Mouse (Mus musculus) lung, adult 18-20 months (tissue): ENCODE measurements at regions not wholly inside any gene's neighbourhood (a gene's known extent, or its start where the extent isn't known, plus 50 kb on each side); places are given as distances from the start of the nearest gene placed in this dataset.
A peak's percentile ranks its signal among the peaks of the same experiment; 100 is the strongest.

Experiments
- DNase-seq, 2 experiments: peaks; one replicate each; pipeline ENCODE4 v3.0.0; 2022; ENCODE audit warnings: mixed read lengths in 2 of 2

GRCm38 (mm10) chr3:38254896-38255295 lies 229.7 kb downstream of the Ankrd50 start:
- peak; percentile 66 to 71 for DNase-seq

- DNase-seq: no peak
These were observed 233.1 kb downstream of the Ankrd50 start for GRCm38 (mm10) chr3:38251592-38251991.

DNA sequence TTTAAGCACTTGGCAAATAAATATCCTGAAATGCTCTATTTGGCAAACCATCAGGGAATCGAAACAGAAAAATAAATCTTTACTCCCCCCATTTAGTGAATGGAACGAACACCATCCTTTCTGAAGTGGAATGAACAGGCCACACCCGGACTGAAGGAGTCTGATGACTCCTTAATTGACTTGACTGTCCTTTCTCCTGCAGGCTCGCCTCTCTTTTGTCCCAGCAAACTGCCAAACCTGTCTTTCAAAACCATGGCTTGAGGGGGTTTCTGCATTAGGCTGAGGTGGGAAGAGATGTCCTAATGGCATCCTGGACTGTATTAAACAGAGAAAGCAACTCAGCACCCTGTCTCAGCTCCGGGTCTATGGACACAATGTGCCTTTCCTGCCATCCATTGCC lies 234.1 kb downstream of the Ankrd50 start:
- DNase-seq: no peak

DNA sequence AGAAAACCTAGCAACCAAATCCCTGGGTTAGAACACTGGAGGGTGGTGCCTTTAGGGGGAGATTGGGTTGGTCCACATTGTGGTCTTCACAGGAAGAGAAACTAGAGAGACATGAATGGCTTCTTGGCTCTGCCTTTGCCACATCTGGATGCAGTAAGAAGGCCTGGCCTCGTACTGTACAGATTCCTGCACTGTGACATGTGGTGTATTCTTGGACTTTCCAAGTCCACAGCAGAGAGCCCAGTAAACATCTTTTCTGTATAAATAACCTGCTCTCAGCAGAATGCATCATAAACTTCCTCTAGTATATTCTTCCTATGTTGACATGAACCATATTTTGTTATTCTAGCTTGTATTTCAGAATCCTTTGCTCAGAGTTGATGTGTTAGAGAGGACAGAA lies 235.7 kb downstream of the Ankrd50 start:
- no peak for DNase-seq

DNA sequence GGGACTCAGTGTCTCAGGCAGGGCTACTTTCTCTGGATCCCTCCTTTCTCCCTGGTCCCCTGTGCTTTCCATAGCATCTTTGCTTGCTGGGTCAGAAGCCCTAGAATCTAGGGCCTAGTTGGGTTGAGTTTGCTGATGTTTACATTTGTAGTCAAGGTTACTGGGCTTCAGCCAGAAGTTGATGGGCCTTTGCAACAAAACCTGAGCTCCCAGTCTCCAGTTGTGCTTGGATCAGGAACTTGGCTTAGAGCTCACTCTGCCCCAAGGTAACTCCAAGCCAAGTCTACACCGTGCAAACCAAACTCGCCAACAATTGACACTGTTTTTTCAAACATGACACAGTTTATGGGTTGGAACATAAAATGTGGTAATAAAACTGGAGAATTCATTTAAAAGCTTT lies 238.2 kb downstream of the Ankrd50 start:
- peak in 1 of 2 experiments; percentile 15 for DNase-seq

DNA sequence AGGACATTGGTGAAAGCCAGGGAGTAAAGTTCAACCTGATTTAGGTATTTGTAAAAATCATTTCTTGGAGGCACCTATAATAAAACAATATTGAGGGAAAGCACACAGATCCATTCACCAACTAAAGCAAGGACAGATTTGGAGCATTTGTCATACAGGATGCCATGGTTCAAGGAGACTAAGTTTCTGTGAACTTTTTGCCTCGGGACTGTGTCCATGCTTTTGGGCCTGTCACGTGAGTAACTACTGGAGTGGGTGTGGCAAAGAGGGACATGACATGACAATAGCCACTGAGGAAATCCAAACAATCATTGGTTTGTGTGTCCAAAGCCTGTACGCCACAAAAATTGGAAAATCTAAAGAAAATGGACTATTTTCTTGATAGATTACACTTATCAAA lies 241.4 kb downstream of the Ankrd50 start:
- no peak for DNase-seq

DNA sequence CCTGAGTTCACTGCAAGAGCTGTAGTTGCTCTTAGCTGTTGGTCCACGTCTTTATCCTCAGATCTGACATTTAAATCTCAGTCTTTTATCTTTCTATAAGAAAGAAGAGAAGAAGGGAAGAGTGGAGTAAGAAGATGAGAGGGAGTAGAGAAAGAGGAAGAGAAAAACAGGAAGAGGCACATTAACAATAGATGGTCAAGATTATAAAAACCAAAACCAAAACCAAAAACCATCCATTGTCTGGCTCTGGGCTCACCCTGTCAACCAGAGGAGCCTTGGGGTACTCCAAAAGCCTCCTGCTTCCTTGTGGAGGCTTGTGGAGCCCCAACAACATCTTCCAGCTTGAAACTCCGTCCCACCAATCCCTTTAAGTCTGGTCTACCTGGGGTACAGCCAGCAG lies 247.0 kb downstream of the Ankrd50 start:
- DNase-seq: no peak

DNA sequence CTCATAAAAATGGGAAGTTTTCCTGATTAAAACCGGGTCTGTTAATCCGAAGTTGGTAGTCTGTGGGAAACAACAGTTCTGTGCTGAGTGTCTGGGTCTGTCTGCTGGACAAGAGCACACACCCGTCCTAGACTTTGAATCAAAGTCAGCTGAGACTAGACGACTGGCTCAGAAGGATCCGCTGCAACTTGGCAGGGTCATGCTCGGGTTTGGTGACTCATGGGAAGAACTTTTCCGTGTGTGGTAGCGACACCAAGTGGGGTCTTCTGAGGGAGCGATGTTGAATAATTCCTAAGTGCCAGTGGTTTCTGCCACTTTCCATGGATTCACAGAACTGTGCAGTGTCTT lies 248.9 kb downstream of the Ankrd50 start:
- DNase-seq: no peak

DNA sequence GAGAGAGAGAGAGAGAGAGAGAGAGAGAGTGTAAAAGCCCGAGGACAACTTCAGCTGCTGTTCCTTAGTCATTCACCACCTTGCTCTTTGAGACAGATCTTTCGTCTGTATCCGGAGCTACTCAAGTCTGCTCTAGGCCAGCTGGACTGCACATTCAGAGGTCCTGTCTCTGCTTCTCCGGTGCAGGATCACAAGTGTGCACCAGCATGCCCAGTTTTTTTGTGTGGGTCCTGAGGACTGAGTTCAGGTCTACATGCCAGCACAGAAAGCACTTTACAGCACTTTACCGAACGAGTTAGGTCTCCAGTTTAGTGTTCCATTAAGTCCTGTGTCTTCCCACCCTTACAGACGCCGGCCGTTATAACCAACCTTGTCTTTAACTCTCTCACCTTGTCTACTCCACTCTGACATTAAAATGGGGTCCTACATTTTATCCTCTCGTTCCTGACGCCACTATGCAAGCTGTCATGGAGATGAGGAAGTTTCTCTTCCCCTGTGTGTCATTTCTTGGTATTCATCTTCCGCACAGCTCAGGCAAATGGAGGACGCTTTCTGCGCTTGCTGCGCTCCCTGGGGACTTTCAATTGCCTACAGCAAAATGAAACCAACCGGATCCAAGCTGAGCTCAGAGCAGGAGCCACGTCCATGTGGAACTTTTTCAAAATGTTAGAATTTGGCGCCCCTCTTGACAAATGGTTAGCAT lies 249.5 kb downstream of the Ankrd50 start:
- no peak for DNase-seq

DNA sequence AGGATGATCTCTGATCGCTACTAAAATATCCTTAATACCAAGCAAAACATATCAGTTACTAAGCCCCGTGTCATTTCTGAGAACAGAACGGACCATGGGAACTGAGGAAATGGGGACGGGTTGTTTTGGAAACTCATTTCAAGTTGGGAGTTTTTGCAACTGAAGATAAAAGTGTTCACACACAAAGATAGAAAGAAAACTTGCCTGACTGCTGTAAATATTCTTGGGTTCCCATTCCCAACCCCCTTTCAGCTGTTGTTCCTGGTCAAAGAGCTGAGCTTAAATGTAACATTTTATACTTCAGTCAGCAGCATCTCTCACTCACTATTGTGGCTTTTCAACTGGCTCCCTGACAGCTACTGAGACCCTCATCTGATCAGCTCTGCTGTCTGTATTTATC lies 250.1 kb downstream of the Ankrd50 start:
- DNase-seq: no peak

DNA sequence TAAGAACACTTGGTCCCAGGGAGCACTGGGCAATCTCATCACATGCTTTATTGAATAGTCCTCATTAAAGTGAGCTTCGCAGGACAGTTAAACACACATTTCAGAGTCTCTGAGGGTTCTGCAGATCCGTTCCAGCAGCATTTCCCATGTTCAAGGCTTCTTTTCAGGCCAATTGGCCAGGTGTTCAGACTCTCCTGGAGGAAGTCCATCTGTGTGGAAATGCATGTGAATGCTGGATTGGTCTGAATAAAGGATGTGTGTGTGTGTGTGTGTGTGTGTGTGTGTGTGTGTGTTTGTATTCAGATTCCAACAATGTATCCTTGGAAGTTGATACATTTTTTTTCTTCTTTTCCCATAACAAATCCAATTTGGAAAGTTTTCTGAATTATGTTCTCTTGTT lies 250.6 kb downstream of the Ankrd50 start:
- DNase-seq: no peak

- DNase-seq: no peak
These were observed 251.6 kb downstream of the Ankrd50 start for GRCm38 (mm10) chr3:38233091-38233490.

DNA sequence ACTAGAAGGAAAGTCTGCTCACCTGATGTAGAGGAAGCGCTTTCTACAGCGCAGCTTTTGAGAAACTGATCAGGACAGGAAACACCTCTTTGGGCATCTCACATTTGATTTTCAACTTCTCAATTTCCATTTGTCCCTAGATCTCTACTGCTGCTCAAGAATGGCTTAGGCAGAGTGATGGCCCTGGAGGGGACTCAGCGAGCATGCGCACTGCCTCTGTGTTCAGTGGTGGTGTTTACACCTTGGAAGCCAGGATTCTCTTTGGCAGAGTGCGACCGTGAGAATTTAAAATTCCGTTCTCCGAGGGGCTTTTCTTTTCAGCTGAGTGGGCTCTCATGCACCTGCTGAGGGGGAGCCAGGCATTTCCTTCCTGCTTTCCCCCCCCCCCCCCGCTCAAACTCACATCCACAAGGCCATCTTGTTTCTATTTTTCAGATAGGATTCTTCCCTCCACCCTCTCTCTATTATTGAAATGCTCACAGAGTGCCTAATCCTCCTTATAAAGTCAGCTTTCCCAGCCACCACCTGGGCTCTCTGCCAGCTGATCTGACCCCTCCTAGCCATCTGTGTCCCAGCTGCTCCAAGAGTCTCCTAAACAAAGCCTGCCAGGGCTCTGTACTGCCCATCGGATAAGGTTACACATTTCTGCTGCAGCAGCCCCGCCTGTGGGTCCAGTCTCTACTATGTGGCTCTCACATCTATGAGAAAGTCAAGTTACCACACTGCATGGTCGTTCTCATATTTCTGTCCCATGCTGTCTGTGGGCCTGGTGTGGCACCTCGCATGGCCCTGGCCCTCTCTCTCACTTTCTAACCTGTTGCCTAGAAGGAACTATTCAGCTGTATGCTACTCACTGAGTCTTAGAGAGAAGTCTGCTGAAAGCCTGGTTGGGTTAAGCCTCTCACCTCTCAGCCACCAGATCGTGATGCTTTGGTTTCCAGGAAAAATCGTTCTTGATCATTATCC lies 252.2 kb downstream of the Ankrd50 start:
- DNase-seq: peak; percentile 49 to 64

- DNase-seq: no peak
These were observed 253.1 kb downstream of the Ankrd50 start for GRCm38 (mm10) chr3:38231506-38231905.

GRCm38 (mm10) chr3:38230796-38231195 lies 253.8 kb downstream of the Ankrd50 start:
- no peak for DNase-seq

DNA sequence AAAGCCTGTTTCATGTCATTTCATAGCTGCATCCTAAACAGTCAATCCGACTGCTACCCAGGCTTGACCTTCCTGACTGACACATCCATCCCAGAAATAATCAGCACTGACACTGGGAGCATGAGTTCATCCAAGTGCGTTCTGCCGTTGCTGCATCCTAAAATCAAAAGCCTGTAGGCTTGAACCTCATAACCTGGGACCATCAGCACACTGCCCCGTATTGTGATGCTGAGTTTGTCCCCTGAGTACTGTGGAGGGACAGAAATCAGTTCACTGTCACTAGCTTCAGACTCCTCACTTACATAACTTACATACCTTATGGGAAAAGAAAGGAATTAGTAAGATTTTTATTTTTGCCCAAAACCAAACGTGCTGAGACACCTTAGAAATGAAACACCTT lies 255.0 kb downstream of the Ankrd50 start:
- no peak for DNase-seq

- no peak for DNase-seq
These were observed 255.6 kb downstream of the Ankrd50 start for GRCm38 (mm10) chr3:38229051-38229450.

GRCm38 (mm10) chr3:38227596-38227995 lies 257.0 kb downstream of the Ankrd50 start:
- DNase-seq: peak; percentile 46 to 55

GRCm38 (mm10) chr3:38227121-38227520 lies 257.5 kb downstream of the Ankrd50 start:
- DNase-seq: no peak

GRCm38 (mm10) chr3:38226147-38226546 lies 258.5 kb downstream of the Ankrd50 start:
- no peak for DNase-seq

GRCm38 (mm10) chr3:38221834-38222215 lies 262.8 kb downstream of the Ankrd50 start:
- no peak for DNase-seq

DNA sequence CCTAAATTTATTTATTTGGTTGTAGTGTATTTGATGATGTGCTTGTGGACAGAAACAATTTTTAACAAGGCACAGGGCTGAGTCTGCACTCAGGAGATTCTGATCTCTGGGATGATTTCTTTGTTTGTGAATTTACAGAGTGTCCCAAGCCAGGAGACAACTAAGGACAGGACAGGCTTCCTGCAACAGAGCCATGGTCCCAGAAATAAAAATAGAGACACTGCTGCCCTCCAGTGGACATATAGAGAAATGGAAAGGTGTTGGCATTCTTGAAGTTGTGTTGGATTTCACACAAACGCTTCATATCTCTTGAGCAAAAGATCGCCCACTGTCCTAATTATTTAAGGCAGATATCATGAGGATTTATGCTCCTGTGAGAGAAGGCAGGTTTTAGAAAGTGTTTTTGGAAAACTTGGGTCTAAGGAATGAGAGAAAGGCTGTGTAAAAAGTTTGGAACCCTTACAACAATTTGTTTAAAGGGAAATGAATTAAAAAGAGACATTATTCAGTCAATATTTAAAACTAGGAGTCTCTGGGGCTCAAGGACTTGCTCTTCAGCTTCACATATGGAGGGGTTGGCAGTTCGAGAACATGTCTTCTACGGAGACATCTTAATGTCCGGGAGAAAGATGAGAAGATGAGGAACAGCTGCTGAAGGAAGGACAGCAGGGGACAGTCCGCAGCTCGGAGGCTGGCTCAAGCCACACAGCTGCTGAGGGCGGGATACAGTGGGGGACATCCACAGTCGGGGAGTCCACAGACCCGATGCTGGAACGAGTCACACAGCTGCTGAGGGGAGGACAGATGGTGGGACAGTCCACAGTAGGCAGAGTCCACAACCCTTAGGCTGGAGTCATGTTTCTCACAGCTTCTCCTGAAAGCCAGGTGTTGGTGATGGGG lies 263.5 kb downstream of the Ankrd50 start:
- peak in 1 of 2 experiments; percentile 54 for DNase-seq

DNA sequence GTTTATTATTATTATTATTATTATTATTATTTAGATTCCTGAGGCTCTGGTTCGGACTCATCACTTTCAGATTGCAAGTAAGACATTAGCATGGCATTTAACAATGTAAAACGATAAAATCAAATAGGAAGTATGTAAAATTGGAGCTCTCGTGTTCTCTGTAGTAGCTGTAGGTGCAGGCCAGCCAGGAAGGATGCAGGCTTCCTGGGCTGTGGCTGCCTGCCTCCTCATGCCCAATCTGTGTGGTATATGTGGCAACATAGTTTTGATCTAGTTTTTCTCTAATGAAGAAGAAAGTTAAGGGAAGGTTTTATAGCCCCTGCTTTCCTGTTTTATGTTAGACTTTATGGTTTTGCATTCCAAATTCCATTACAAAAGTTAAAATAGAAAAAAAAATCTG lies 275.6 kb downstream of the Ankrd50 start:
- no peak for DNase-seq
